27 mouse cellular contexts compared by ENCODE assay signal in genomic region chr19:17278381-17279051, GRCm38 (mm10).
DNase-seq lines count a peak whose midpoint lies in the region; ATAC-seq and TF ChIP-seq lines count a peak whose summit lies in the region.
"Had no signal": no experiment of that assay in that cellular context is flagged by ENCODE, and none has a peak within 500 bp of the region (broad histone marks: within the 10 kb centered on the region; RNA-seq: fewer than 3 reads in every experiment).

No protein-coding gene starts in this region.

- no peak overlapping the region for H3K9ac ChIP-seq in liver, postnatal 0 days (replicated peaks)
- no peak overlapping the region for H3K9ac ChIP-seq in hindbrain, embryonic 12.5 days
- H3K9ac ChIP-seq: embryonic facial prominence, embryonic 15.5 days; forebrain, embryonic 15.5 days; heart, embryonic 13.5 days; hindbrain, embryonic 14.5 days; liver, embryonic 14.5 days; lung, embryonic 15.5 days; neural tube, embryonic 15.5 days had no signal

- TF ChIP-seq CTCF in liver, postnatal 0 days (IDR thresholded peaks at IDR 0.05; ENCODE audit: low read depth): no peak

- peak; percentile 43 for ATAC-seq in liver, postnatal 0 days
- ATAC-seq in common myeloid progenitor, adult 5-6 weeks (replicated peaks; ENCODE audit: low read depth, poor library complexity, severe bottlenecking): peak; percentile 88
- peak; percentile 80 for ATAC-seq in monocyte, adult 5-6 weeks (replicated peaks; ENCODE audit: insufficient number of reproducible peaks, low FRiP score, low TSS enrichment, poor library complexity, severe bottlenecking)
- no peak for ATAC-seq in hindbrain, embryonic 12.5 days (ENCODE audit: low FRiP score)
- ATAC-seq: forebrain, embryonic 15.5 days; inflammation-experienced regulatory T-cells, adult 6 months; midbrain, embryonic 16.5 days had no signal

- no peaks in the 10 kb centered on the region for H3K9me3 ChIP-seq in liver, postnatal 0 days (ENCODE audit: low read length)
- H3K9me3 ChIP-seq in hindbrain, embryonic 12.5 days (replicated peaks): no peaks in the 10 kb centered on the region
- H3K9me3 ChIP-seq: embryonic facial prominence, embryonic 15.5 days; forebrain, embryonic 15.5 days; heart, embryonic 13.5 days; lung, embryonic 15.5 days; neural tube, embryonic 15.5 days had no signal

- WGBS in liver, postnatal 0 days (ENCODE audit: insufficient replicate concordance): 68% methylated on average over 4 of the region's 4 CpGs
- 91% methylated on average over 4 of the region's 4 CpGs for WGBS in hindbrain, embryonic 12.5 days

- no peaks in the 10 kb centered on the region for H3K36me3 ChIP-seq in liver, postnatal 0 days (replicated peaks; ENCODE audit: insufficient read depth, low read length)
- no peaks in the 10 kb centered on the region for H3K36me3 ChIP-seq in hindbrain, embryonic 12.5 days
- H3K36me3 ChIP-seq: embryonic facial prominence, embryonic 15.5 days; forebrain, embryonic 15.5 days; heart, embryonic 13.5 days; lung, embryonic 15.5 days; neural tube, embryonic 15.5 days had no signal

- 0 out of 2 replicates have a peak, but pooled peaks have one; percentile 36 for TF ChIP-seq EP300 in liver, postnatal 0 days (IDR thresholded peaks at IDR 0.05; ENCODE audit: low read depth)

- H3K4me2 ChIP-seq in liver, postnatal 0 days (ENCODE audit: low read depth, low read length): no peak overlapping the region
- H3K4me2 ChIP-seq in hindbrain, embryonic 12.5 days (replicated peaks): no peak overlapping the region
- H3K4me2 ChIP-seq: embryonic facial prominence, embryonic 15.5 days; forebrain, embryonic 15.5 days; heart, embryonic 13.5 days; hindbrain, embryonic 14.5 days; lung, embryonic 15.5 days; neural tube, embryonic 15.5 days had no signal

- H3K4me1 ChIP-seq in liver, postnatal 0 days (ENCODE audit: insufficient read depth): no peaks in the 10 kb centered on the region
- H3K4me1 ChIP-seq in hindbrain, embryonic 12.5 days: no peaks in the 10 kb centered on the region
- H3K4me1 ChIP-seq: embryonic facial prominence, embryonic 15.5 days; forebrain, embryonic 15.5 days; lung, embryonic 15.5 days; neural tube, embryonic 15.5 days had no signal

- H3K27me3 ChIP-seq in liver, postnatal 0 days (ENCODE audit: insufficient read depth, low read length): no peaks in the 10 kb centered on the region
- no peaks in the 10 kb centered on the region for H3K27me3 ChIP-seq in hindbrain, embryonic 12.5 days
- H3K27me3 ChIP-seq: embryonic facial prominence, embryonic 15.5 days; forebrain, embryonic 15.5 days; lung, embryonic 15.5 days; neural tube, embryonic 15.5 days had no signal

- no peak overlapping the region for H3K4me3 ChIP-seq in liver, postnatal 0 days (ENCODE audit: low read depth, low read length)
- no peak overlapping the region for H3K4me3 ChIP-seq in hindbrain, embryonic 12.5 days
- H3K4me3 ChIP-seq: embryonic facial prominence, embryonic 15.5 days; forebrain, embryonic 15.5 days; heart, adult 2 months; heart, embryonic 13.5 days; left cerebral cortex, adult 2 months; lung, embryonic 15.5 days; neural tube, embryonic 15.5 days had no signal

- no peak for DNase-seq in liver, postnatal 0 days
- DNase-seq in liver: no peak
- peak; percentile 94 for DNase-seq in 416B (ENCODE audit: low read depth)
- no peak for DNase-seq in thymus, postnatal 0 days (ENCODE audit: low spot score)
- DNase-seq: adrenal gland, adult 8-10 months; cerebellum, adult 18-20 months; cerebellum, postnatal 14 days; gastrocnemius, postnatal 14 days; heart, adult 2 months; heart, postnatal 14 days; kidney, adult 18-20 months; right cerebral cortex, postnatal 14 days; thymus, adult 18-20 months; thymus, postnatal 4 days had no signal

- peak overlapping the region; percentile 44 for H3K27ac ChIP-seq in liver, postnatal 0 days (ENCODE audit: low read depth)
- no peak overlapping the region for H3K27ac ChIP-seq in hindbrain, embryonic 12.5 days
- H3K27ac ChIP-seq: embryonic facial prominence, embryonic 15.5 days; forebrain, embryonic 15.5 days; heart, adult 2 months; heart, embryonic 13.5 days; hindbrain, embryonic 14.5 days; left cerebral cortex, adult 2 months; liver, embryonic 14.5 days; lung, embryonic 15.5 days; neural tube, embryonic 15.5 days had no signal
